Mouse (Mus musculus) gastrocnemius, adult 18-20 months (tissue): ENCODE data around the gene Grin2c. TPM values are rescaled to one million over a fixed set of nuclear protein-coding genes. Genes with fewer than 3 reads are reported as not detected.

Experiments
- DNase-seq: peaks from one replicate; pipeline ENCODE4 v3.0.0; 2021; ENCODE audit warnings: low spot score
- total RNA-seq, 2 experiments: library from RNA; stranded (reverse); gene quantifications; 2 replicates each; pipeline ENCODE4 v1.2.3; 2021

Grin2c gene
- total RNA-seq, 2 experiments from 2014 or later, result 0.05 to 0.14 TPM

- DNase-seq, result no peak
These were observed 1.2 kb downstream of the Grin2c start for GRCm38 (mm10) chr11:115265771-115266399.

- DNase-seq, result no peak
These were observed 2.0 kb downstream of the Grin2c start for GRCm38 (mm10) chr11:115264862-115265668.

DNA sequence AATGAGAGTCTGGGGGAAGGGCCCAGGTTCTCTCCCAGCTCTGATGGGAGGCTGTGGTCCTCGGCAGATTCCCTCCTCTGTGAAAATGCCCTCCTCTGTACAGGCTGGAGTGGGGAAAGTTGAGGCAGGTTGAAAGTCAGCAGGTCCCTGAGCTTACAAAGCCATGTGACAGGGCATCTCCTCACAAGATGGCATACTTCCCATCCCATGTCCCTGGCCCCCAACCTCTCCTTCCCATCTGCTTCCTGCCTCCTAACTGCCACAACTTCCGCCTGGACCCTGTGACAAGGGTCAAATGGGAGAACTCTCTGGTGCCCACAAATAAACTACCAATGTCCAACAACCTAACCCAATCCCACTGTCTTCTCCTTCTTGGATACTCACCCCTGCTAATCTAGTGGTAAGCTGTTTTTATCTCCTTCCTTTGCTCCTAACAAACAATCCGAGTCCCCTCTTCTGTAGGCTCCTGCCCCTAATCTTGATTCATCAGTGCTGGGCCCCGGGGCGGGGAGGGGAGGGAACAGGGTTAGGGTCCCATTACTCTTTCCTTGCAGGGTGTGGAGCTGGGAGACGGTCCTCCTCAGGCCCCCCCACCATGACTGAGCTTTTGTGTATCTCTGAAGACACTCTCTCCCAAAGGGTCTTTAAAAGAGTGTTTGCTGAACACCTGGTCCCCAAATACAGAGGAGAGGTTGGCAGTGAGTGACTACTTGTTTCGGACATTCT is 2.7 kb downstream of the Grin2c start:
- DNase-seq, result no peak

DNA sequence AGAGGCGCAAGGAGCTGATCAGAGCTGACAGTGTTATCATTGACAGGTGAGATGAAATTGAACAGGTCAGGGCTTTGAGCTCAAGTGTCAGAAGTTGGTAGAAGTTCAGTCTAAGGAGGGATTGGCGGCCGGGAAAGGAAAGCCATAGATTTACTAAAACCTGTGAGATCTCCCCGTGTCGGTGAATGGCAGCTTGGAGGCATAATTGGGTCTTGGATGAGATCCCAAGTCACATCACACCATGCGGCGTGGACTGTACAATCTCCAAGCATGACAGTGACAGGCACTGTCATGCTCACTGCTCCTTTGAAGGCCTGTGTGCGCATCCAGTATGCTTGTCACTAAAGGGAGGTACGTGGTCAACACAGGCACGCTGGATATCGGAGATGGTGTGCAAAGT is 4.1 kb downstream of the Grin2c start:
- no peak for DNase-seq

GRCm38 (mm10) chr11:115259134-115259533 is 7.9 kb downstream of the Grin2c start:
- no peak for DNase-seq

DNA sequence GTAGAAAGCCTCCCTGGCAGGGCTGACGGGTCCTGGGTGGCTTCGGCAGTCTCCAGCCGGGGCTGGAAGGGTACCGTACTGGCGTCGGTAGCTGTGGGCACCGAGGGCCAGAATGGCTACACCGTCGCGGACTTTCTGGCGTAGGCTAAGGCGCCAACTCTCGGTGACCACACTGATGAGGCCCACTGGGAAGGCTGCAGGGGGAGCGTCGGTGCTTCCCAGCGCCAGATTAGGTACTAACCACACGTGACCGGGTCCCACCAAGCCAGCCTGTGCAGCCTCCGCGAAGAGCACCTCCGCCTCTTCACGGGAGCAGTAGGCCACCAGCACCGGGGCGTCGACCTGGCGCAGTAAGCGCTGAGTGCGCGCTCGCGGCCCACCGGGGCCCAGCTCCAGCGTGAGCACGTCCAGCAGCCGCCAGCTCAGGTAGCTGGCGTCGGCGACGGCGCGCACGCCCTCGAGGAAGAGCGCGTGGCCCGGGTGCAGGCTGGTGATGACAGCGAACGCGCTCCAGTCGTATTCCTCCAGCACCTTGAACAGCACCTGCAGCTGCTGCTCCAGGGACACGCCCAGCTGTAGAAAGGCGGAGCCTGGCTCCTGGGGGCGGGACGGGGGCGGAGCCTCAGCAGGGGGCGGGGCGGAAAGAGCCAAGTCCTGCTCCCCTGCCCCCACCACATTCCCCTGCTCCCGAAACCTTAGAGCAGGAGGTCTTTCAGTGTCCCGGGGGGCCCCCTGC is 9.1 kb downstream of the Grin2c start:
- DNase-seq, result no peak

GRCm38 (mm10) chr11:115251258-115251657 is 15.8 kb downstream of the Grin2c start:
- DNase-seq, result no peak

DNA sequence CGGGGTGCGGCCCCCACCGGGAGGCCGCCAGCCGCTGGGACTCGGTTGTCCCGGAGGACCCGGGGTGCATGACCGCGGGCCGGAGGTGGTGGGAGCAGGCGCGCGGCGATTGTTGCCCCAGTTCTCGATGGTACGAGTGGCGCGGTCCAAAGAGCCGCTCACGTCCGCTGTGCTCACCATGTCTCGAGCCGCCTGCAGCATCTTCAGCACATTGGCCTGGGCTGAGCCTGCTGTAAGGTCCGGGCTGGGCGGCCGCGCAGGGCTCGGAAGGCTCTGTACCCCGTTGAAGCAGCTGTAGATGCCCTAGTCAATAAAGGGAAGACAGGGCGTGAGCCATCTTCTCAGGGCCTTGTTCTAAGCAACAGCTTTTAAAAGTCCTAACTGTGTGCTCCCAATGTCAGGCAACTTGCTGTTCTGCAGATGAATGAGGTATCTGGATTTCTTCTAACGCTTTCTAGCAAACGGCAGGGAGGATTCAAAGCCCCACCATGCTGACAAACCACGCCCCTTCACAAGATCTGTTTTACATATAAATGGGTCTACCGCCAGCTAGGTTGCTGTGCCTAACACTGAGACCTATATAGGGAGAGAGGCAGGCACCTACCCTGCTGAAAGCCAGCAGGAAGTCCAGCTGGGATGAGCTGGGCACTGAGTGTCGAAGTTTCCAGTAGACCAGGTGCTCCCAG is 16.5 kb downstream of the Grin2c start:
- no peak for DNase-seq

DNA sequence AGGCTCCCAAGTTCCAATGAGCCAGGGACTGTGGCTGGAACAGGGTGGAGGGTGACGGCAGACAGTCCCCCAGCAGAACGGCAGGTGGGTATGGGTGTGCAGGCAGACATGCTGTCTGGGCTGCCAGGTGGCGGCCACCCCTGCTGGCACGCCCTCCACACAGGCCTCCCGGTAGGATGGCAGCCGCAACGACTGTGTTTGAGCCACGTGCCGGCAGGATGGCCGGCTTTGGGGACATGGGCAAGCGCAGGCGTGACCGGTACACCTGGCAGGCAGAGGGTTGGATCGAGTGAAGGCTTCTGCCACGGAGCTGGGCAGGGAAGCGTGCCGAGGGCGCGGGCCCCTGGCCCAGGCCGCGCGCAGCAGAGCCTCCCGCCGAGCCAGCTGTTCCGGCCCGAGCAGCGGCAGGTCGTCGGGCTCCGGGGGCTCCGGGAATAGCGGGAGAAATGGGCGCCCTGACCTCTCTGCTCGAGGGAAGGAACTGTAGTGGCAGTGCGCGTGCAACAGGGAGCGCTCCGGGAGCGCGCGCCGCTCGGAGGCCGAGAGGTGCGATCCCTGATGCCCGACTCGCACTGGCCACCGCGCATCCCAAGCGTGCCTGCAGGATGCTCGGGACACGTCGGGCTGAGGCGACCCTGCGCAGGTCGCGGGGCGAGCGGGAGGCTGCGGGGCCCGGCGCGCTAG is 17.2 kb downstream of the Grin2c start:
- no peak for DNase-seq

DNA sequence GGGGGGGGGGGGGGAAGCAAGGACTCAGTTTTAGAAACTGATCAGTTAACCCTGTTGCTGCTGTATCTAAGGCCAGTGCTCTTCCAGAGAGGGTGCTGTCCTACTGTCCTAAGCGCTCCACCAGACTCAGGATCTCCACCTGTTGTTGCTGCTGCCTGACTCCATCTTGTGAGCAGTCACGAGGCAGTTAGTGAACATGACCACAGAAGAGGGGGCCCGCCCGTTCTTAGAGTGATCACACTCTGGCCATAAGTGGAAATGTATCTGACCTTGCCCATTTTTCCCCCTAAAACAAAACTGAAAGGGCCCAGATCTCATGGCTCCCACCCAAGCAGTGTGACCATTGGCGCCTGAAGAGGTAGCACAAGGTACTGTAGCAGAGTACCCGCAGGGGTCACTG is 19.1 kb downstream of the Grin2c start:
- no peak for DNase-seq

- no peak for DNase-seq
These were observed 19.8 kb downstream of the Grin2c start for GRCm38 (mm10) chr11:115247240-115247639.

GRCm38 (mm10) chr11:115246386-115246785 is 20.7 kb downstream of the Grin2c start:
- no peak for DNase-seq

DNA sequence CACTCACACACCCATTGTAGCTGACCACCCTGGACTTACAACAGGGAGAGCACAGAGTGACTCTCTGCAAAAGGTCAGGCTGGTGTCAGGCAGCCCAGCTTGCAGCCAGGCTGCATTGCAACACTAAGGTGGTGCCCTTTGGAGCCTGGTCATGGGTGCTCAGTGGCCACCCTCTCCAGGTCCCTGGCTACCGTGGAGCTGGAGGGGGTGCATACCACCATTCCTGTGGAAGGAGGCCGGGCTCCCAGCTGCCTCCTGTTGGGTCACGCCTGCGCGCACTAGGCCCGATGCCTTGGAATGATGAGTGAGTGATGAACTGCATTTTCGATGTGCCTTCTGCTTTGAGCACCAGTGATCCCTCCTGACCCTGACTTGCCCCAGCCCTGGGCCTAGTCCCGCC is 22.2 kb downstream of the Grin2c start:
- DNase-seq, result no peak

DNA sequence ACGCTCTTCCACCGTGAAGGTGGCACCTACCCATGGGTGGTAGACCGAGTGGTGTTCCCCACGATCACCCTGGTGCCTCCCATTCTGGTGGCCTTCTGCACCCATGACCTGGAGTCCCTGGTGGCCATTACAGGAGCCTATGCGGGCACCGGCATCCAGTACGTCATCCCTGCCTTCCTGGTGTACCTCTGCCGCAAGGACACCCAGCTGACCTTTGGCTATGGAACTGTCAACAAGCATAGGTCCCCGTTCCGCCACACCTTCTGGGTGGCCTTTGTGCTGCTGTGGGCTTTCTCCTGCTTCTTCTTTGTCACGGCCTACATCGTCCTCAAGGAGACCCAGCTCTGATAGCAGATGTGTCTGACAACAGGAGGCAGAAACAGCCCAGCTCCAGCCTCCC is 23.3 kb downstream of the Grin2c start:
- no peak for DNase-seq

- no peak for DNase-seq
These were observed 24.3 kb downstream of the Grin2c start for GRCm38 (mm10) chr11:115242746-115243145.

GRCm38 (mm10) chr11:115241402-115241801 is 25.6 kb downstream of the Grin2c start:
- peak; percentile 90 for DNase-seq

DNA sequence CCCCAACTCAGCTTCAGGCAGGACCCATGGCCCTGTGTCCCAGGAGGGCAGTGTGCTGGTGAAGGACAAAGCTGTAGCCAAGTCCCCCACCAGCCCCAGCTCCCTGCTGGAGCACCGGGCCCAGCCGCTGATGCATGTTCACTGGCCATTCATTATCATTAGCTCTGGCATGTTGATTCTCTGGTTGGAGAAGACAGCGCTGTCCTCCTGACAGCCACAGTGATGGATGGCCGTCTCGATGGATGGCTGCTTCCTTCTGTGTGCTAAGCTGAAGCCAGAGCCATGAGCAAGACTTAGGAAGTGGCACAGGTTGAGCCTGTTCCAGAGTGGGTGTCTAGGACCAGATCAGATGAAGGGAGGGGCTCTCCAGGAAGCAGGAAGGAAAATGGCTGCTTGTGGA is 30.5 kb downstream of the Grin2c start:
- DNase-seq, result no peak

DNA sequence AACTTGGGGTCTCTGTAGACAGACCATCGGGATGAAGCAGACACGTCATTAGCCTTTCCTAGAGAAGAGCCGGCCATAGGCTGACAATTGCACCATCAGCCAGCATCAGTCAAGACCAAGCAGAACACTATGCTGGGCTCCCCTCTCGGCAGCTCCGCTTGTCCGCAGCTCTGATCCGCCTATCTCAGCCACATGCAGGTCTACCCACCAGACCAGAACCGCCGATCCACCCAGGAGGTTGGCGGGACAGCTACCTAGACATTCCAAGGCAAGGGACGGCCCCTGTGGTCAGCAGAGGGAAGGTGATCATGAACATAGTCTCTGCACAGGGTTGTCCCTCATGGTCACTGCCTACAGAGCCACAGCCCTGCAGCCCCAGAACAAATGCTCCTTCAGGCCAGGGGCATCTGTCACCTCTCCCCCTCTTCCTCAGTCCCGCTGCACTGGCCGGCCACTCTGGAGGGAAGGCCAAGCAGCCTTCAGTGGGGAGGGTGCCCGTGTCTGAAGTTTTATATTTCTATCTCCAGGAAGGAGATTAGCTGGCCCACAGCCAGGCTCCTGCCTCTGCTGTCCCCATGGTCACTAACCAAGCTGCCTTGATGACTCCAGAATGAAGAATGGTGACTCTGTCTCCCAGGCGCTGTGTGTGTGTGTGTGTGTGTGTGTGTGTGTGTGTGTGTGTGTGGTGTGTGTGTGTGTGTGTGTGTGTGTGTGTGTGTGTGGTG is 32.6 kb downstream of the Grin2c start:
- DNase-seq, result no peak

- DNase-seq, result no peak
These were observed 33.3 kb downstream of the Grin2c start for GRCm38 (mm10) chr11:115233526-115234290.
